Mouse (Mus musculus): Measurements from ENCODE around the gene Eif3k. TPM values are rescaled to one million over a fixed set of nuclear protein-coding genes. Genes with fewer than 3 reads are reported as not detected.

Gene Eif3k
- polyA plus RNA-seq, 1 experiment: 343 TPM

DNA sequence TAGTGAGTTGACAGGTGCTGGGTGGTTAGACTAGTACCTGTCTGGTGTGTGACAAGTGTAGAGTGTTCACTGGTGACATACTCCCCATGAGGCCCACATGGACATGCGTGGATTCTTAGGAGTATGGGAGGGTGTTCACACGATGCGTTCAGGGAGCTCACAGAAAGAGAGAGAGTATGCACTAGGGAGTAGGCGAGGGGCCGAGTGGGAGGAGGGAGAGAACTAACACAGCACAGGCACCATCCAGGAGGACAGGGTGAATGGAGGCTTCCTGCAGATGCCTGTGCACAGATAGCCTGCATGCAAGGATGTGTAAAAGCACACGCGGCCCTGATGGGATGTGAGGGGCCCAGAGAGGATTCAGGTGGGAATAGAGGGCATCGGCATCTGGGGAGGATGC, 40.8 kb upstream of the Eif3k start:
- Histone ChIP-seq H3K27me3 (replicated peaks; ENCODE audit: control insufficient read depth, insufficient read depth, low read length) (no peaks in the 10 kb centered on the region), H3K36me3 (ENCODE audit: control insufficient read depth, insufficient read depth, low read length) (no peaks in the 10 kb centered on the region), H3K27ac (ENCODE audit: insufficient read depth, low read depth, low read length) (no peak overlapping the region), H3K4me1 (ENCODE audit: control insufficient read depth, insufficient read depth, low read length) (no peaks in the 10 kb centered on the region), H3K4me3 (ENCODE audit: insufficient read depth, low read depth, low read length) (no peak overlapping the region)
- TF ChIP-seq POLR2A (IDR thresholded peaks at IDR 0.05; ENCODE audit: low read depth, low read length) (no peak), CTCF (conservative IDR thresholded peaks at IDR 0.05; ENCODE audit: insufficient read depth, insufficient read length, low read depth, low read length) (no peak)
- WGBS: 90% methylated on average over 8 of the region's 8 CpGs
- no peak for DNase-seq

DNA sequence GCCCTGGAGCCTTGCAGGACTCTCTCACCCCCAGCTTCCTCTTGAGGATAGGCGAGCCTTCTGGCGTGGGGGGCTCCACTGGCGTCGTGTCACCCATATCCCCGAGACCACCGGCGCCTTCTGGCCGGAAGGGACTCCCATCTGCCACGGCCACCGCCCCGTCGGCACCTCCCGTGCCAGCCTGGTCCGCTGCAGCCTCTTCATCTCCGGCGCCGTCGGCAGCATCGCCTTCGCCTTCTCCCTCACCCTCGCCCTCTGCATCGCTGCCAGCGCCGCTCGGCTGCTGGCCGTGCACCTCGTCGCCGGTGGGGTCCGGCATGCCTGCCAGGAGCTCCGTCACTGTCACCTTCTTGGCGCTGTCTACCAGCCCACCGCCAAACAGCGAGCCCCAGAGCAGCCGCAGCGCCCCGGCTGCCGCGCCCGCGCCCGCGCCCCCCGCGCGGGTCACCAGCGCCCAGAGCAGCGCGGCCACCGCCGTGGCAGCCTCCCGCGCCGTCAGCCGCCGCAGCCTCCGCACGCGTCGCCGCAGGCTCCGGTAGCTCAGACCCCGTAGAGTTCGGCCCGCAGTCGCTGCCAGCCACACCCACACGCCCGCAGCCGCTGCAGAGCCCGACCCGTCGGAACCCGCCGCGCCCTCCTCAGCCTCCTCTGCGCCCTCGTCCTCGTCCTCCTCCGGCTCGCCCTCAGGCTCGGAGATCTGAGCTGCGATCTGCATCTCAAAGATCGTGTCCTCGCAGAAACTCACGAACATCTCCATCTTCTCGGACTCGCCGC, 38.0 kb upstream of the Eif3k start:
- Histone ChIP-seq H3K27ac (ENCODE audit: insufficient read depth, low read depth, low read length) (no peak overlapping the region), H3K27me3 (replicated peaks; ENCODE audit: control insufficient read depth, insufficient read depth, low read length) (no peaks in the 10 kb centered on the region), H3K36me3 (ENCODE audit: control insufficient read depth, insufficient read depth, low read length) (no peaks in the 10 kb centered on the region), H3K4me1 (ENCODE audit: control insufficient read depth, insufficient read depth, low read length) (no peaks in the 10 kb centered on the region), H3K4me3 (ENCODE audit: insufficient read depth, low read depth, low read length) (no peak overlapping the region)
- 3% methylated on average over 88 of the region's 88 CpGs for WGBS
- no peak for TF ChIP-seq POLR2A (IDR thresholded peaks at IDR 0.05; ENCODE audit: low read depth, low read length)
- no peak for TF ChIP-seq CTCF (conservative IDR thresholded peaks at IDR 0.05; ENCODE audit: insufficient read depth, insufficient read length, low read depth, low read length)
- DNase-seq: no peak

DNA sequence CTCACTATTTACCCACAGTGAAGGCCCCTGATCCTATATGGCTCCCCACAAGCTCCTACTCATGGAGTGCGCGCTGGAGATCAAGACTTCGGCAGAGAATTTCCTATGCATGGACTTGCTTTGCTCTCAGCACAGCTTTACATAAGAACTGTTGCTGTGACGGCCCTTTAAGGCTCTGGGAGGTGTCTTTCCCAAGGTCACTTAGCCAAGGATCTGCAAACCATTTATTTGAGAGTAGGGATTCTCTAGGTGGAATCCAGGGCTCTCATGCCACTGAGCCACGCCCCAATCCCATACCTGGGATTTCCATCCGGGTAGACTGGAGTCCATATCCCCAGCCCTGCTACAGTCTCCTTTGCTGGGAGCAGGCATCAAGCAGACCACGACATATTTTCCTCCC, 35.6 kb upstream of the Eif3k start:
- 86% methylated on average over 7 of the region's 7 CpGs for WGBS
- no peak for DNase-seq
- Histone ChIP-seq H3K27ac (ENCODE audit: insufficient read depth, low read depth, low read length) (no peak overlapping the region), H3K27me3 (replicated peaks; ENCODE audit: control insufficient read depth, insufficient read depth, low read length) (no peaks in the 10 kb centered on the region), H3K4me3 (ENCODE audit: insufficient read depth, low read depth, low read length) (no peak overlapping the region), H3K36me3 (ENCODE audit: control insufficient read depth, insufficient read depth, low read length) (no peaks in the 10 kb centered on the region), H3K4me1 (ENCODE audit: control insufficient read depth, insufficient read depth, low read length) (no peaks in the 10 kb centered on the region)
- TF ChIP-seq CTCF (conservative IDR thresholded peaks at IDR 0.05; ENCODE audit: insufficient read depth, insufficient read length, low read depth, low read length) (no peak), POLR2A (IDR thresholded peaks at IDR 0.05; ENCODE audit: low read depth, low read length) (no peak)

- TF ChIP-seq POLR2A (IDR thresholded peaks at IDR 0.05; ENCODE audit: low read depth, low read length): no peak
- no peaks in the 10 kb centered on the region for H3K36me3 ChIP-seq (ENCODE audit: control insufficient read depth, insufficient read depth, low read length)
- H3K4me3 ChIP-seq (ENCODE audit: insufficient read depth, low read depth, low read length): no peak overlapping the region
- H3K27me3 ChIP-seq (replicated peaks; ENCODE audit: control insufficient read depth, insufficient read depth, low read length): no peaks in the 10 kb centered on the region
- no peaks in the 10 kb centered on the region for H3K4me1 ChIP-seq (ENCODE audit: control insufficient read depth, insufficient read depth, low read length)
- WGBS: 92% methylated on average over 7 of the region's 7 CpGs
- DNase-seq: no peak
- H3K27ac ChIP-seq (ENCODE audit: insufficient read depth, low read depth, low read length): no peak overlapping the region
Measured at GRCm38 (mm10) chr7:29016440-29016839, 34.8 kb upstream of the Eif3k start.

DNA sequence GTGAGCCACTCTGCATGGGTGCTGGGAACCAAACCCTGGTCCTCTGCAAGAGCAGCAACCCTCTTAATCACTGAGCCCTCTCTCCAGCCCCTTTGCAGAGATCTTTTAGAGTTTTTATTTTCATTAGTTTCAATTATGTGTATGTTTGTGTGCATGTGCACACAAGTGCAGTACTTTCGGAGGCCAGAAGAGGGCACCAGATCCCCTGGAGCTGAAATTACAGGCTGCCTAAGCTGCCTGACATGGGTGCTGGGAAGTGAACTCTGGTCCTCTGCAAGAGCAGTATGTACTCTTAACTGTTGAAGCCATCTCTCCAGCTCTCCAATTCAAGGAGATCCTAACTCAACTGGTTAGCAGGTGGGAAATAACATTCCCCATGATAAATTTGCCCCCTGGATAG, 33.3 kb upstream of the Eif3k start:
- WGBS: 92% methylated on average over 1 of the region's 1 CpGs
- DNase-seq: no peak
- H3K4me3 ChIP-seq (ENCODE audit: insufficient read depth, low read depth, low read length): no peak overlapping the region
- 0 out of 2 replicates have a peak, but pooled peaks have one; percentile 12 for TF ChIP-seq CTCF (conservative IDR thresholded peaks at IDR 0.05; ENCODE audit: insufficient read depth, insufficient read length, low read depth, low read length)
- TF ChIP-seq POLR2A (IDR thresholded peaks at IDR 0.05; ENCODE audit: low read depth, low read length): no peak
- no peak overlapping the region for H3K27ac ChIP-seq (ENCODE audit: insufficient read depth, low read depth, low read length)
- H3K27me3 ChIP-seq (replicated peaks; ENCODE audit: control insufficient read depth, insufficient read depth, low read length): no peaks in the 10 kb centered on the region
- H3K36me3 ChIP-seq (ENCODE audit: control insufficient read depth, insufficient read depth, low read length): no peaks in the 10 kb centered on the region
- H3K4me1 ChIP-seq (ENCODE audit: control insufficient read depth, insufficient read depth, low read length): no peaks in the 10 kb centered on the region

DNA sequence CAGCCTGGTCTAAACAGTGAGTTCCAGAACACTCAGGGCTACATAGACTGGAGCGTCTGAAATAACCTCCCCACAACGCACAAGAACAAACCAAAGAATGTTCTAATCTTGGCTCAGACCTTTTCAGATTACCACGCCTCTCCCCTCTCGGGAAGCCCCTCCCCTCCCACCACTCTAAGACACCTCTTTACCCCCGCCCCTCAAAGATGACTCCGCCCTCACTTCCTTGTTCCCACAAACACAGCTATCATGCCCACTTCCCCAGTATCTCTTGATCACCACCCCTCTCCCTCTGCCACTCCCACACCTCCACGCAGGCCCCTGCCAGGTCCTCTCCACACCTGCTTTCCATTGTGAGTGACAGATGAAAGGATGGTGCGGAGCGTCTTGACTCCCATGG, 27.1 kb upstream of the Eif3k start:
- DNase-seq: no peak
- WGBS: 67% methylated on average over 9 of the region's 9 CpGs

DNA sequence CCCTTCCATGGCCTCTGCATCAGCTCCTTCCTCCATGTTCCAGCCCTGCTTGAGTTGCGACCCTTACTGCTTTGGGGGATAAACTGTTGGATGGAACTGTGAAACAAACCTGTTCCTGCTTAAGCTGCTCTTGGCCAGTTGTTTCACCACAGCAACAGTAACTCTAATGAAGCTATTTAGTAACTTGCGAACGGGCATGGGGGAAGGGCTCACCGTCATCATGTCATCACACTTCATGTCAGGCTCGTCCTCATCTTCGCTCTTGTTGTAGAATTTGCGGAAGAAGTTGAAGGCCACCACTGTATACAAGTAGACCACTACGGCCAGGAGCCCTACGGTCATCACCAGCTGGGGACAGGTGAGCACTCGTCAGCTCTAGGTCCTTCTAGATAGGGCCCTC, 26.5 kb upstream of the Eif3k start:
- H3K4me1 ChIP-seq (ENCODE audit: control insufficient read depth, insufficient read depth, low read length): no peaks in the 10 kb centered on the region
- H3K4me3 ChIP-seq (ENCODE audit: insufficient read depth, low read depth, low read length): no peak overlapping the region
- WGBS: 90% methylated on average over 10 of the region's 10 CpGs
- no peak overlapping the region for H3K27ac ChIP-seq (ENCODE audit: insufficient read depth, low read depth, low read length)
- no peaks in the 10 kb centered on the region for H3K36me3 ChIP-seq (ENCODE audit: control insufficient read depth, insufficient read depth, low read length)
- no peak for TF ChIP-seq CTCF (conservative IDR thresholded peaks at IDR 0.05; ENCODE audit: insufficient read depth, insufficient read length, low read depth, low read length)
- TF ChIP-seq POLR2A (IDR thresholded peaks at IDR 0.05; ENCODE audit: low read depth, low read length): no peak
- no peak for DNase-seq
- H3K27me3 ChIP-seq (replicated peaks; ENCODE audit: control insufficient read depth, insufficient read depth, low read length): no peaks in the 10 kb centered on the region

More for the DNA sequence above, 27.1 kb upstream of the Eif3k start:
- TF ChIP-seq CTCF (conservative IDR thresholded peaks at IDR 0.05; ENCODE audit: insufficient read depth, insufficient read length, low read depth, low read length): no peak
- no peak for TF ChIP-seq POLR2A (IDR thresholded peaks at IDR 0.05; ENCODE audit: low read depth, low read length)
- Histone ChIP-seq H3K27me3 (replicated peaks; ENCODE audit: control insufficient read depth, insufficient read depth, low read length) (no peaks in the 10 kb centered on the region), H3K4me3 (ENCODE audit: insufficient read depth, low read depth, low read length) (no peak overlapping the region), H3K27ac (ENCODE audit: insufficient read depth, low read depth, low read length) (no peak overlapping the region), H3K36me3 (ENCODE audit: control insufficient read depth, insufficient read depth, low read length) (no peaks in the 10 kb centered on the region), H3K4me1 (ENCODE audit: control insufficient read depth, insufficient read depth, low read length) (no peaks in the 10 kb centered on the region)

Data from kidney, adult 2 months (tissue).